Mouse (Mus musculus): Measurements from ENCODE around the gene Zfp456. TPM values are rescaled to one million over a fixed set of nuclear protein-coding genes. Genes with fewer than 3 reads are reported as not detected.
A peak's percentile ranks its signal among the peaks of the same experiment; 100 is the strongest.

The Zfp456 gene
- total and polyA plus RNA-seq, 3 experiments: 0.35 to 0.43 TPM; not detected in 1

- no peak overlapping the region for H3K4me3 ChIP-seq (ENCODE audit: control insufficient read depth in 1 of 2, insufficient read depth in 1 of 2, low read depth in 2 of 2, low read length in 2 of 2)
- no peak overlapping the region for H3K9ac ChIP-seq (ENCODE audit: control insufficient read depth, low read depth, low read length, poor library complexity, severe bottlenecking)
- TF ChIP-seq KAT2A (conservative IDR thresholded peaks at IDR 0.05; ENCODE audit: low read depth, low read length): no peak
- no peak for TF ChIP-seq BHLHE40 (IDR thresholded peaks at IDR 0.05; ENCODE audit: borderline replicate concordance, low read depth, low read length)
- TF ChIP-seq MYB (IDR thresholded peaks at IDR 0.05; ENCODE audit: low read depth, low read length): no peak
- no peak for TF ChIP-seq RAD21 (IDR thresholded peaks at IDR 0.05; ENCODE audit: low read depth, low read length)
- no peak for TF ChIP-seq JUND (IDR thresholded peaks at IDR 0.05; ENCODE audit: low read depth, low read length)
- TF ChIP-seq MAX (IDR thresholded peaks at IDR 0.05; ENCODE audit: low read length): no peak
- no peak for TF ChIP-seq ETS1 (IDR thresholded peaks at IDR 0.05; ENCODE audit: low read depth, low read length)
- TF ChIP-seq GABPA (IDR thresholded peaks at IDR 0.05; ENCODE audit: low read depth, low read length): no peak
- no peak for TF ChIP-seq TAL1 (IDR thresholded peaks at IDR 0.05; ENCODE audit: low read length)
- TF ChIP-seq NELFE (IDR thresholded peaks at IDR 0.05; ENCODE audit: low read depth, low read length): no peak
- no peak for TF ChIP-seq TCF12 (IDR thresholded peaks at IDR 0.05; ENCODE audit: low read depth, low read length)
- no peak for TF ChIP-seq CTCF (IDR thresholded peaks at IDR 0.05 in 2 of 3, conservative IDR thresholded peaks at IDR 0.05 in 1 of 3; ENCODE audit: control insufficient read depth in 1 of 3, insufficient read depth in 1 of 3, low read depth in 2 of 3, low read length in 3 of 3, poor library complexity in 1 of 3, severe bottlenecking in 1 of 3)
- TF ChIP-seq POLR2A (IDR thresholded peaks at IDR 0.05; ENCODE audit: control insufficient read depth in 1 of 2, insufficient read depth in 1 of 2, low read depth in 1 of 2, low read length in 2 of 2, poor library complexity in 1 of 2): no peak
- no peak for TF ChIP-seq ZKSCAN1 (IDR thresholded peaks at IDR 0.05; ENCODE audit: low read depth, low read length)
- H3K27ac ChIP-seq (ENCODE audit: control insufficient read depth, low read depth, low read length): no peak overlapping the region
- no peaks in the 10 kb centered on the region for H3K4me1 ChIP-seq (ENCODE audit: control insufficient read depth in 1 of 2, insufficient read depth in 2 of 2, low read length in 2 of 2)
- H3K27me3 ChIP-seq (ENCODE audit: control insufficient read depth in 1 of 2, insufficient read depth in 2 of 2, low read length in 2 of 2): no peaks in the 10 kb centered on the region
- DNase-seq (ENCODE audit: low read depth, low spot score): no peak
- H3K79me2 ChIP-seq (ENCODE audit: control insufficient read depth, insufficient read depth, low read length, poor library complexity): no peaks in the 10 kb centered on the region
- peaks cover 0 to 6% of the 10 kb centered on the region in 2 experiments; a peak in 2 of 4 replicates for H3K36me3 ChIP-seq (ENCODE audit: control insufficient read depth in 1 of 2, insufficient read depth in 2 of 2, low read length in 2 of 2)
- no peaks in the 10 kb centered on the region for H3K9me3 ChIP-seq (replicated peaks; ENCODE audit: insufficient read depth, low read length)
These were observed 32.2 kb downstream of the Zfp456 start for GRCm38 (mm10) chr13:67343422-67343821.

- no peak for DNase-seq (ENCODE audit: low read depth, low spot score)
- Histone ChIP-seq H3K9ac (ENCODE audit: control insufficient read depth, low read depth, low read length, poor library complexity, severe bottlenecking) (no peak overlapping the region), H3K4me1 (ENCODE audit: control insufficient read depth in 1 of 2, insufficient read depth in 2 of 2, low read length in 2 of 2) (no peaks in the 10 kb centered on the region), H3K9me3 (replicated peaks; ENCODE audit: insufficient read depth, low read length) (no peaks in the 10 kb centered on the region), H3K27ac (ENCODE audit: control insufficient read depth, low read depth, low read length) (no peak overlapping the region), H3K4me3 (ENCODE audit: control insufficient read depth in 1 of 2, insufficient read depth in 1 of 2, low read depth in 2 of 2, low read length in 2 of 2) (peak overlapping the region; percentile 59 to 67; a peak in 3 of 4 replicates), H3K27me3 (ENCODE audit: control insufficient read depth in 1 of 2, insufficient read depth in 2 of 2, low read length in 2 of 2) (no peaks in the 10 kb centered on the region), H3K36me3 (ENCODE audit: control insufficient read depth in 1 of 2, insufficient read depth in 2 of 2, low read length in 2 of 2) (0 out of 4 replicates have a peak, but pooled peaks cover 0 to 2% of the 10 kb centered on the region in 2 experiments), H3K79me2 (ENCODE audit: control insufficient read depth, insufficient read depth, low read length, poor library complexity) (no peaks in the 10 kb centered on the region)
- TF ChIP-seq ZNF384 (IDR thresholded peaks at IDR 0.05; ENCODE audit: low read depth, low read length) (no peak), POLR2AphosphoS5 (IDR thresholded peaks at IDR 0.05; ENCODE audit: borderline replicate concordance, low read depth, low read length) (no peak), ETS1 (IDR thresholded peaks at IDR 0.05; ENCODE audit: low read depth, low read length) (no peak), KAT2A (conservative IDR thresholded peaks at IDR 0.05; ENCODE audit: low read depth, low read length) (no peak), NELFE (IDR thresholded peaks at IDR 0.05; ENCODE audit: low read depth, low read length) (no peak), MAZ (IDR thresholded peaks at IDR 0.05; ENCODE audit: low read depth, low read length) (no peak), CHD2 (IDR thresholded peaks at IDR 0.05; ENCODE audit: low read length) (no peak), EP300 (IDR thresholded peaks at IDR 0.05; ENCODE audit: low read depth in 1 of 2, low read length in 2 of 2) (no peak), RCOR1 (IDR thresholded peaks at IDR 0.05; ENCODE audit: low read depth, low read length) (no peak), GATA1 (IDR thresholded peaks at IDR 0.05; ENCODE audit: low read depth, low read length) (no peak), MAFK (IDR thresholded peaks at IDR 0.05; ENCODE audit: borderline replicate concordance, low read depth, low read length) (no peak), ELF1 (IDR thresholded peaks at IDR 0.05; ENCODE audit: low read depth, low read length) (no peak)
These were observed 42.7 kb downstream of the Zfp456 start for GRCm38 (mm10) chr13:67332877-67333276.

Measured in MEL (cell line).